Mouse (Mus musculus): ENCODE results near the gene Olfr553. TPM values are rescaled to one million over a fixed set of nuclear protein-coding genes. Genes with fewer than 3 reads are reported as not detected.

Gene Olfr553
- polyA plus RNA-seq, 1 experiment from 2014 or later = not detected

Other genes with a start within 250 kb of the Olfr553 start
- 160 and 162 TPM in 2 replicates for gene Rrm1, start 176.5 kb downstream of the Olfr553 start, polyA plus RNA-seq (2015; fragmentation: Nextera tagmentation; extraction: Ambion mirVana)
- gene Olfr543, start 136.5 kb downstream of the Olfr553 start, polyA plus RNA-seq (2015; fragmentation: Nextera tagmentation; extraction: Ambion mirVana) = 0.18 TPM in 1 of 2 replicates, not detected in the other
- gene Olfr544, start 129.9 kb downstream of the Olfr553 start, polyA plus RNA-seq (2015; fragmentation: Nextera tagmentation; extraction: Ambion mirVana) = 0.06 and 0.08 TPM in 2 replicates
- not detected in 2 replicates for gene Olfr545, start 118.6 kb downstream of the Olfr553 start, polyA plus RNA-seq (2015; fragmentation: Nextera tagmentation; extraction: Ambion mirVana)
- not detected in 2 replicates for gene Olfr547, start 83.5 kb downstream of the Olfr553 start, polyA plus RNA-seq (2015; fragmentation: Nextera tagmentation; extraction: Ambion mirVana)
- gene Olfr548-ps1, start 77.3 kb downstream of the Olfr553 start, polyA plus RNA-seq (2015; fragmentation: Nextera tagmentation; extraction: Ambion mirVana) = not detected in 2 replicates
- gene Olfr549, start 68.3 kb downstream of the Olfr553 start, polyA plus RNA-seq (2015; fragmentation: Nextera tagmentation; extraction: Ambion mirVana) = not detected in 2 replicates
- 1.1 TPM in 2 replicates for gene Trim21, start 52.7 kb downstream of the Olfr553 start, polyA plus RNA-seq (2015; fragmentation: Nextera tagmentation; extraction: Ambion mirVana)
- not detected in 2 replicates for gene Olfr550, start 46.8 kb downstream of the Olfr553 start, polyA plus RNA-seq (2015; fragmentation: Nextera tagmentation; extraction: Ambion mirVana)
- not detected in 2 replicates for gene Olfr551, start 26.3 kb downstream of the Olfr553 start, polyA plus RNA-seq (2015; fragmentation: Nextera tagmentation; extraction: Ambion mirVana)
- gene Olfr552, start 20.4 kb downstream of the Olfr553 start, polyA plus RNA-seq (2015; fragmentation: Nextera tagmentation; extraction: Ambion mirVana) = not detected in 2 replicates
- gene Olfr554, start 20.2 kb upstream of the Olfr553 start, polyA plus RNA-seq (2015; fragmentation: Nextera tagmentation; extraction: Ambion mirVana) = not detected in 2 replicates
- gene Olfr555, start 40.6 kb upstream of the Olfr553 start, polyA plus RNA-seq (2015; fragmentation: Nextera tagmentation; extraction: Ambion mirVana) = not detected in 2 replicates
- not detected in 2 replicates for gene Olfr556, start 46.7 kb upstream of the Olfr553 start, polyA plus RNA-seq (2015; fragmentation: Nextera tagmentation; extraction: Ambion mirVana)
- gene Trim68, start 69.1 kb upstream of the Olfr553 start, polyA plus RNA-seq (2015; fragmentation: Nextera tagmentation; extraction: Ambion mirVana) = 15.6 and 17.3 TPM in 2 replicates
- gene Olfr557, start 77.7 kb upstream of the Olfr553 start, polyA plus RNA-seq (2015; fragmentation: Nextera tagmentation; extraction: Ambion mirVana) = not detected in 2 replicates
- gene Olfr558, start 84.0 kb upstream of the Olfr553 start, polyA plus RNA-seq (2015; fragmentation: Nextera tagmentation; extraction: Ambion mirVana) = 0.47 and 0.48 TPM in 2 replicates
- not detected in 2 replicates for gene Olfr33, start 100.9 kb upstream of the Olfr553 start, polyA plus RNA-seq (2015; fragmentation: Nextera tagmentation; extraction: Ambion mirVana)
- not detected in 2 replicates for gene Olfr559, start 109.3 kb upstream of the Olfr553 start, polyA plus RNA-seq (2015; fragmentation: Nextera tagmentation; extraction: Ambion mirVana)
- gene Olfr560, start 141.1 kb upstream of the Olfr553 start, polyA plus RNA-seq (2015; fragmentation: Nextera tagmentation; extraction: Ambion mirVana) = not detected in 2 replicates
- 0.23 and 0.25 TPM in 2 replicates for gene Olfr78, start 141.3 kb upstream of the Olfr553 start, polyA plus RNA-seq (2015; fragmentation: Nextera tagmentation; extraction: Ambion mirVana)
- gene Olfr561, start 153.0 kb upstream of the Olfr553 start, polyA plus RNA-seq (2015; fragmentation: Nextera tagmentation; extraction: Ambion mirVana) = not detected in 2 replicates
- gene Olfr564, start 185.3 kb upstream of the Olfr553 start, polyA plus RNA-seq (2015; fragmentation: Nextera tagmentation; extraction: Ambion mirVana) = not detected in 2 replicates
- not detected in 2 replicates for gene Olfr566, start 240.5 kb upstream of the Olfr553 start, polyA plus RNA-seq (2015; fragmentation: Nextera tagmentation; extraction: Ambion mirVana)